Mouse (Mus musculus) cerebellum, adult 2 months (tissue): ENCODE measurements at regions not wholly inside any gene's neighbourhood (a gene's known extent, or its start where the extent isn't known, plus 50 kb on each side); places are given as distances from the start of the nearest gene placed in this dataset.

Experiments used
- CTCF ChIP-seq: fragments of 200-500 bp; IDR thresholded peaks from 2 replicates; pipeline ENCODE4 v1.5.1; 2011; ENCODE audit warnings: low read depth, mild to moderate bottlenecking, control low read depth, low read length, moderate library complexity, borderline replicate concordance; ENCODE audit not compliant: insufficient read depth
- POLR2A ChIP-seq: fragments of 200-500 bp; IDR thresholded peaks from 2 replicates; pipeline ENCODE4 v1.6.1; 2011; ENCODE audit warnings: low read length, control low read depth, borderline replicate concordance; ENCODE audit not compliant: insufficient read depth

GRCm38 (mm10) chr15:88060935-88061334 lies 516.8 kb downstream of the Fam19a5 start:
- TF ChIP-seq CTCF = no peak
- TF ChIP-seq POLR2A = no peak
